Mouse (Mus musculus): Measurements from ENCODE around the gene Gm14406. TPM values are rescaled to one million over a fixed set of nuclear protein-coding genes. Genes with fewer than 3 reads are reported as not detected.
"Not testable (repeated sequence)": the region's sequence is repeated elsewhere in the genome, so short reads cannot be mapped to it uniquely, and the experiment has no call there.

Gm14406 gene
- polyA plus RNA-seq (2016; fragmentation: Nextera tagmentation; extraction: Ambion mirVana): not detected in 2 replicates

DNA sequence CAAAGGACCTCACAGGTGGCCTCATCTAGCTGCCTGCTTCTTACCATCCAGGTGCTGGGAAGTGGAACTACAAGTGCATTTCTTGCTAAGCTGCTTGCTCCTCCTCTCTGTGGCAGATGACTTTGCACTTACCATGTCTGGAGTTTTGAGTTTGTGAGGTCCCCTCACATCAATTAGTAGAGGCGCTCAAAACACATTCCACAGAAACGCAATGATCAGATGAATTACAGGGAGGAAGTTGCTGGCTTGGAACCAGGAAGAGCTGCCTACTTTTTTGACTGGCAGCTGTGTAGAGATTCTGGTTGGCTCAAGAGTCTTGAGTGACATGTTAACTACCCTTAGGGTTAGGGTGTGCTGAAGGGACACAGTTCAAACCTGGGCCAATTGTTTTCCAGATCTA lies at the start of gene Gm14406:
Gene Gm14406, minus strand, starts transcription at position 213 of the 400 bp plus-strand sequence.
- DNase-seq (ENCODE audit: extremely low spot score, low spot score); H3K36me3 ChIP-seq (replicated peaks); H3K27ac ChIP-seq; H3K9me3 ChIP-seq; H3K4me3 ChIP-seq; H3K27me3 ChIP-seq (ENCODE audit: poor library complexity, severe bottlenecking); H3K4me1 ChIP-seq: not testable (repeated sequence)
- 82% methylated on average over 2 of the region's 2 CpGs for WGBS

GRCm38 (mm10) chr2:177575141-177575540 lies 2.9 kb downstream of the Gm14406 start:
- not testable (repeated sequence) for H3K27me3 ChIP-seq (ENCODE audit: poor library complexity, severe bottlenecking); H3K4me1 ChIP-seq; DNase-seq (ENCODE audit: extremely low spot score, low spot score); H3K4me3 ChIP-seq; H3K27ac ChIP-seq; H3K9me3 ChIP-seq; H3K36me3 ChIP-seq (replicated peaks)
- 92% methylated on average over 1 of the region's 2 CpGs for WGBS

GRCm38 (mm10) chr2:177559365-177559764 lies 18.6 kb downstream of the Gm14406 start:
- not testable (repeated sequence) for H3K4me1 ChIP-seq; H3K27ac ChIP-seq; H3K4me3 ChIP-seq; H3K36me3 ChIP-seq (replicated peaks); DNase-seq (ENCODE audit: extremely low spot score, low spot score); H3K9me3 ChIP-seq; H3K27me3 ChIP-seq (ENCODE audit: poor library complexity, severe bottlenecking)
- WGBS: 85% methylated on average over 4 of the region's 4 CpGs

- DNase-seq (ENCODE audit: extremely low spot score, low spot score); H3K27me3 ChIP-seq (ENCODE audit: poor library complexity, severe bottlenecking): not testable (repeated sequence)
- 78% methylated on average over 1 of the region's 1 CpGs for WGBS
These were observed 22.7 kb downstream of the Gm14406 start for GRCm38 (mm10) chr2:177555261-177555660.

GRCm38 (mm10) chr2:177537717-177538116 lies 40.3 kb downstream of the Gm14406 start:
- 86% methylated on average over 5 of the region's 5 CpGs for WGBS

More at GRCm38 (mm10) chr2:177555261-177555660, 22.7 kb downstream of the Gm14406 start:
- H3K27ac ChIP-seq; H3K4me1 ChIP-seq; H3K9me3 ChIP-seq; H3K36me3 ChIP-seq (replicated peaks); H3K4me3 ChIP-seq: not testable (repeated sequence)

GRCm38 (mm10) chr2:177537141-177537540 lies 40.9 kb downstream of the Gm14406 start:
- H3K4me3 ChIP-seq; H3K27ac ChIP-seq; H3K4me1 ChIP-seq; H3K27me3 ChIP-seq (ENCODE audit: poor library complexity, severe bottlenecking); H3K36me3 ChIP-seq (replicated peaks); DNase-seq (ENCODE audit: extremely low spot score, low spot score): not testable (repeated sequence)
- 87% methylated on average over 2 of the region's 2 CpGs for WGBS
- peaks cover 17% of the 10 kb centered on the region for H3K9me3 ChIP-seq

More at GRCm38 (mm10) chr2:177537717-177538116, 40.3 kb downstream of the Gm14406 start:
- not testable (repeated sequence) for H3K4me1 ChIP-seq; H3K27ac ChIP-seq; H3K27me3 ChIP-seq (ENCODE audit: poor library complexity, severe bottlenecking); H3K4me3 ChIP-seq; H3K36me3 ChIP-seq (replicated peaks); DNase-seq (ENCODE audit: extremely low spot score, low spot score)
- peaks cover 17% of the 10 kb centered on the region for H3K9me3 ChIP-seq

DNA sequence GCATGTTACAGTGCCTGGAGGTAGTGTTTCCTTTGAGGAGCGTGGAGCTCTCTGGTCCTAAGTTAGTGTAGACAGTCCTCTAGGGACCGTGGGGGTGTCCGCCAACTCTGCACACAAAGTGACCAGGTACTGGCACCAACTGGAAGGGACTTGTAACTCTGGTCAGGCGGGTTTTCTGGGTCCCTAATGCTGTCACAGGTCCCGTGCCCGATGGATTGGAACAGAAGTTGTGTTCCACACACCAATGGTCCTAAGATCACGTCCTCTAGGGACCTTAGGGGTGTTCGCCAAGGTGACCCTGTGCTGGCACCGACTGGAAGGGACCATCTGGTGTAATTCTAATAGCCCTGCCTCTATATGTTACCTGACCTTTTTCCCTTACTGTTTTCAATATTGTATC lies 42.1 kb downstream of the Gm14406 start:
- 83% methylated on average over 9 of the region's 9 CpGs for WGBS
- no peak for DNase-seq (ENCODE audit: extremely low spot score, low spot score)
- no peaks in the 10 kb centered on the region for H3K4me1 ChIP-seq
- H3K9me3 ChIP-seq: peaks cover 17% of the 10 kb centered on the region
- no peak overlapping the region for H3K27ac ChIP-seq
- H3K4me3 ChIP-seq: no peak overlapping the region
- no peaks in the 10 kb centered on the region for H3K27me3 ChIP-seq (ENCODE audit: poor library complexity, severe bottlenecking)
- no peaks in the 10 kb centered on the region for H3K36me3 ChIP-seq (replicated peaks)

DNA sequence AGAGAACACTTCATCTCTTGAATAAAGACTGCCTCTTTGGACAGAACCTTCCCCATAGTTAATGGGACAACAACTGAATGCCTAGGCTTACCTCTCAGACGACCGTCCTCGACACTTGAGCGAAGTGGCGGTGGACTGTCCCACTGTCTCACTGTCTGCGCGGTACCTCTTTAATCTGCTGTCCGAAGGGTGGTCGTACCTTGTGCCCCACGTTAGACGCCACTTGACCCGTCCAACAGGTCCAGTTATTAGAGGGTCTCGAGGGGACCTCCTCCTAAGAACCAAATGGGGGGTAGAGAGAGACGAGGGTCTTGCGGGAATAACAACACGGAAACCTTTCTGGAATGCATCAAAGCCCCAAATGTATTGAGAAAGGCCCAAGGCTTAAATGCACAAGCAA lies 53.8 kb downstream of the Gm14406 start:
- peaks cover 26% of the 10 kb centered on the region for H3K9me3 ChIP-seq
- H3K27ac ChIP-seq; H3K36me3 ChIP-seq (replicated peaks); H3K4me3 ChIP-seq; H3K27me3 ChIP-seq (ENCODE audit: poor library complexity, severe bottlenecking); DNase-seq (ENCODE audit: extremely low spot score, low spot score); H3K4me1 ChIP-seq: not testable (repeated sequence)
- 95% methylated on average over 16 of the region's 16 CpGs for WGBS

- DNase-seq (ENCODE audit: extremely low spot score, low spot score); H3K4me3 ChIP-seq; H3K36me3 ChIP-seq (replicated peaks); H3K27ac ChIP-seq; H3K27me3 ChIP-seq (ENCODE audit: poor library complexity, severe bottlenecking); H3K4me1 ChIP-seq: not testable (repeated sequence)
- WGBS: 91% methylated on average over 6 of the region's 6 CpGs
- H3K9me3 ChIP-seq: peaks cover 26% of the 10 kb centered on the region
These were observed 54.3 kb downstream of the Gm14406 start for GRCm38 (mm10) chr2:177523674-177524073.

DNA sequence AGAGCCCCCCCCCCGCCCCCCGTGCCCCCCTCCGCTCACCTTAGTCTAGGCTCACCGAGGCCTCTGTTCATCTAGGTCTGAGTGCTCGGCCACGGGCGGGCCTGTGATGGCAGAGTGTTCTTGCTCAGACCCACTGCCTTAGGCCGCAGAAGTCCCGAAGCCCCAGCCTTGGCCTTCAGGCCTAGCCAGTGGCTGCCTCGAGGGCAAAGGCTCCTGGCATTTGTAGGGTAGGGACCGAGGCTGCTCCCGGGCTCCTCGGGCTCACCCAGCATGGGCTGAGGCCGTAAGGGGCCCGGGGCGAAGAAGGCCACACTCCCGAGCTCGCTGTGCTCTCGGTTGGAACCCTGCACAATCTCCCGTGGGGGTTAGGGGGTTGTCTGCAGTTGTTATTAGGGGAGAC lies 54.9 kb downstream of the Gm14406 start:
- Histone ChIP-seq H3K9me3 (peaks cover 30% of the 10 kb centered on the region), H3K27ac (no peak overlapping the region), H3K27me3 (ENCODE audit: poor library complexity, severe bottlenecking) (no peaks in the 10 kb centered on the region), H3K4me1 (no peaks in the 10 kb centered on the region), H3K36me3 (replicated peaks) (no peaks in the 10 kb centered on the region), H3K4me3 (no peak overlapping the region)
- 94% methylated on average over 20 of the region's 20 CpGs for WGBS
- no peak for DNase-seq (ENCODE audit: extremely low spot score, low spot score)

DNA sequence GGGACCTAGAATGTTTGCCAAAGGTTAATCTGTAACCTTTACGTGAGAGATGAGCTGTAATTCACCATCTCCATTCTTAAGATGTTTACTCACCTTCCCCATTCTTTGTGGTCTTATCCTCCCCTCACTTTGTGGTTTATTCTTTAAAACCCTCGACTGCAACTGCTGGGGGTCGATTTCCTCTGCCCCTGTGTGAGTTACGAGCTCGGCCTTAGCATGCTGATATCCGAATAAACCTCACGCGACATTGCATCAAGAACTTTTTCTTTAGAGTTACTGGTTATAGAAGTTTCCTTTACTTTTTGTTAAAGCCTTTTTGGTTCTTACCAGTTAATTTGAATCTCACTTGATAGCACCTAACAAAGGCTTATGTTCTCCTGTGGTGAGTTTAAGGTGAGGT lies 58.0 kb downstream of the Gm14406 start:
- Histone ChIP-seq H3K4me1 (no peaks in the 10 kb centered on the region), H3K36me3 (replicated peaks) (no peaks in the 10 kb centered on the region), H3K27me3 (ENCODE audit: poor library complexity, severe bottlenecking) (no peaks in the 10 kb centered on the region), H3K9me3 (peaks cover 40% of the 10 kb centered on the region), H3K4me3 (no peak overlapping the region), H3K27ac (no peak overlapping the region)
- WGBS: 82% methylated on average over 8 of the region's 8 CpGs
- no peak for DNase-seq (ENCODE audit: extremely low spot score, low spot score)

Other genes starting within 250 kb of the Gm14406 start
- 11.9 TPM in 2 replicates for gene Gm14418, start 179.9 kb downstream of the Gm14406 start, polyA plus RNA-seq (2016; fragmentation: Nextera tagmentation; extraction: Ambion mirVana)
- 13.0 and 15.0 TPM in 2 replicates for gene Zfp970, start 113.5 kb downstream of the Gm14406 start, polyA plus RNA-seq (2016; fragmentation: Nextera tagmentation; extraction: Ambion mirVana)
- 5.5 and 7.3 TPM in 2 replicates for gene Gm14403, start 80.0 kb downstream of the Gm14406 start, polyA plus RNA-seq (2016; fragmentation: Nextera tagmentation; extraction: Ambion mirVana)
- gene Gm14322, start 181.1 kb upstream of the Gm14406 start, polyA plus RNA-seq (2016; fragmentation: Nextera tagmentation; extraction: Ambion mirVana): 9.3 and 12.1 TPM in 2 replicates